Mouse (Mus musculus): ENCODE measurements around the gene Cdr2.
"Not testable (repeated sequence)": the region's sequence is repeated elsewhere in the genome, so short reads cannot be mapped to it uniquely, and the experiment has no call there.

The Cdr2 gene

DNA sequence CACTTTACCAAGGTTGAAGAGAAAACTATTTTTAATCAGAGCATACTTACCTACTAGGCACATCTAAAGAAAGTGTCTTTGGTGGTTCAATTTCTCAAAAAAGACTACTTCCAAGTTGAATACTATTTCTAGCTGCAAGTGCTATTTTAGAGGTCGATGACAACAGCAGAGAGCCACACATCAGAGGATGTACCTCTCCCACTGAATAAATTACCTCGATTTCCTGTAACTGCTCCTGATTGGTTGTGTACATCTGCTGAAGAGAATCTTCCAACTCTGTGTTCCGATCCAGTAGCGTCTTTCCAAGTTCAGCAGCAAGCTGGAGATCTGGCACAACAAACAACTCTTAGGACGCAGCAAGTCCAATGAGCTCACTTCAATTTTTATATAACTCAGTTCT is 12.0 kb downstream of the Cdr2 start:
- no peak for DNase-seq

GRCm38 (mm10) chr7:120969221-120969620 is 12.9 kb downstream of the Cdr2 start:
- no peak for DNase-seq

GRCm38 (mm10) chr7:120963126-120963525 is 19.0 kb downstream of the Cdr2 start:
- no peak for DNase-seq

DNA sequence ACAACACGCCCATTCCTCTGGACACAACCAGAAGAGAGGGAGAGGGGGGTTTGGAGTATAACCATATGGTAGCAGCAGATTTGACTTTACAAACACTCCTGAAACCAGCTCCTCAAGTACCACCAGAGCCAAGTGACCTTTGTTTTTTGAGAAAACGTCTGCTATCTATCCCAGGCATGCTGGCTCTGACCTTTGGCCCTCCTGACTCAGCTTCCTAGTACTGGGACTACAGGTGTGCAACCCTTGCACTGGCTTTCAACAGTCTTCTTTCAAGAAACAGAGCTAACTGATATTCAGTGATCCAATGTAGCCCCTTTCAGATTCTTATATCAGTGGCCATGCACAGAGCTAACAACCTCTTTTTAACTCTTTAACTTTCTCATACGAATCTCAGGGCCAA is 20.2 kb downstream of the Cdr2 start:
- peak; percentile 90 for DNase-seq

DNA sequence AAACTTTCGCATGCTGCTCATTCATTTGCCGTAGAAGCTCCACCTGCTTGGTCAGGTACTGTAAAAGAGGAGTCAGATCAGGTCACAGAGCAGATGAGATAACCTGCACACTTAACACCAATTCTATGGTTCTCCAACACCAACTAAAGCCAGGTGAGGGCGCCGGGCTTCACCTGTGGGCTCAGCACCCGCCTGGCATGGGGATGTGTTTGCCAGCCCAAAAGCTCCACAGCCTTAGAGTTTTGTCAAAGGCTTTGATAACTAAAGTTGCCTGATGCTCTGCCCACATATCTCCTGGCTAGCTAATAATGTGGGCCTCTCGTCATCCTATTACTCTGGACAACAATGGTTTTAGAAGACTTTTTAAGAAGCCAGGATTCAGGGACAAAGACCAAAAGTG is 21.5 kb downstream of the Cdr2 start:
- DNase-seq = peak; percentile 44

DNA sequence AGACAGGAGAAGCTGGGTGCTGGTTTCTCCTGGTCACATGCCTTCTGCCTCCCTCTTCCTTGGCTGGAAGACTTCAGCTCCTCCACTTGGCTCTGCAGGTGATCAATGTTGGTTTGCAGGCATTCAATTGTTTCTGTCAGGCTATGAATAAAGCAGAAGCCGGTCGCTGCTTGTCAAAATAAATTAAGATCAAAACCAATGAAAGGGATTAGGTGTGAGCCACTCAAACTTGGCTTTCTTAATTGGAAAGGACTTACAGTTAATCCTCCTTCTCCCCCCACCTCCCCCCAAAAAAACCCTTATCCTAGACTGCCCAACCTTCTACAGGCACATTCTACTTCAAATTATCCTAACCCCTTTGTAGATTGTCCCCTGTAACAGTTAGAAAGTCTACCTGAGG is 22.0 kb downstream of the Cdr2 start:
- DNase-seq = no peak

GRCm38 (mm10) chr7:120953591-120953990 is 28.5 kb downstream of the Cdr2 start:
- DNase-seq = not testable (repeated sequence)

DNA sequence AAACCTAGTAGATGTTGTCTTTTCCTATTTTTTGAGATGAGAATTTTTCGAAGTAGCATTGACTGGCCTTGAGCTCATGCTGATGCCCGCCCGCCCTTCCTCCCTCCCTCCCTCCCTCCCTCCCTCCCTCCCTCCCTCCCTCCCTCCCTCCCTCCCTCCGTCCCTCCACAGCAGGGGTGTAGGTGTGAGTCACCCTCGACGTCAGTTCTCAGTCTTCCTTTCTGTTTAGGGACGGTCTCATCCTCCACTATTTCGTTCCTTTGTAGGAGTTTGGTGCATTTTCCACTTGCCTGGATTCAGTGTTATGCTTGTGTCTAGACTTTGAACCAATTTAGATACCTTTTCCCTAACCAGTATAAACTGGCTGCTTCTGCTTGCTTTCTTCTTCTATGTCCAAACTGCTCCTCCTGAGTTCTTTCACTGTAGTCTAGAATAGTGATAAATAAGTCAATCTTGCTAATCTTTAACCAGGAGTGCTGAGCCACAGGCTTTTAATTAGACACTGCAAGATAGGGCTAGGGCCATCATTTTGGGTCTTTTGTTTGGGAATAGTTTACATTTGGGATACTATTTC is 38.1 kb downstream of the Cdr2 start:
- peak; percentile 85 for DNase-seq

- peak; percentile 61 for DNase-seq
Observed at GRCm38 (mm10) chr7:120942506-120942905, 39.6 kb downstream of the Cdr2 start.

GRCm38 (mm10) chr7:120941214-120941613 is 40.9 kb downstream of the Cdr2 start:
- DNase-seq = no peak

DNA sequence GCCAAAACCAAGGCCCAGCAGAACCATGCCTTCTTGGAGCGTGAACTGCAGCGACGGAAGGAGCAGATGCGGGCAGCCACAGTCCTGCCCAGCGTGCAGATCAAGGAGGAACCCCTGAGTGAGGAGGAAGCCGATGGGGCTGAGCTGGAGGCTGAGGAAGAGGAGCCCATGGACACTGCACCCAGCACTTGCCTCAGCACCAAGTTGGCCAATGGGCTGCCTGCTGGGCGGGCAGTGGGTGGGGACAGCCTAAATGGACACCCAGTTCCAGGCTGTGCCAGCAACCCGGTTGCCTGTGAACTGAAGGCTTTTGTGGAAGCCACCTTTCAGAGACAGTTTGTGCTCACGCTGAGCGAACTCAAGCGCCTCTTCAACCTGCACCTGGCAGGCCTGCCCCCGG is 41.8 kb downstream of the Cdr2 start:
- DNase-seq = peak; percentile 92

DNA sequence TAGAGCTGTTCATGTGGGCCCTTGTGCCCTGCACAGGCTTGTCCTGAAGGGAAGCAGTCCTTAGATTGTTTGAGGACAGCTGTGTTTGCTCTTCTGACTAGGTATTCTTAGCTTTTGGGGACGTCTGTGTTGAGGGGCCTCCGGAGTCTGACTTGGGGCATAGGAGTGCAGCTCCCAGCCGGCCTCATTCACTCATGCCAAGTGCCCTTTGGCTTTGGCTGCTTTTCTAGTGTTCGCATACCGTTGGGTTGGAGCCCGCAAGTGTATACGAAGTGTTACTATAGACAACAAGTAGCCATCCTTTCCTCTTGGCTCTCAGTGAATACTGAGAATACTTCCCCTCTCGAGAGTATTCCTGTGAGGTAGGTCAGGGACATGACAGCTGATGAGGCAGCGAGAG is 43.9 kb downstream of the Cdr2 start:
- peak; percentile 53 for DNase-seq

GRCm38 (mm10) chr7:120936522-120936921 is 45.6 kb downstream of the Cdr2 start:
- no peak for DNase-seq

- DNase-seq = peak; percentile 81
Observed at GRCm38 (mm10) chr7:120934716-120935115, 47.4 kb downstream of the Cdr2 start.

- no peak for DNase-seq
Observed at GRCm38 (mm10) chr7:120933680-120934195, 48.4 kb downstream of the Cdr2 start.

DNA sequence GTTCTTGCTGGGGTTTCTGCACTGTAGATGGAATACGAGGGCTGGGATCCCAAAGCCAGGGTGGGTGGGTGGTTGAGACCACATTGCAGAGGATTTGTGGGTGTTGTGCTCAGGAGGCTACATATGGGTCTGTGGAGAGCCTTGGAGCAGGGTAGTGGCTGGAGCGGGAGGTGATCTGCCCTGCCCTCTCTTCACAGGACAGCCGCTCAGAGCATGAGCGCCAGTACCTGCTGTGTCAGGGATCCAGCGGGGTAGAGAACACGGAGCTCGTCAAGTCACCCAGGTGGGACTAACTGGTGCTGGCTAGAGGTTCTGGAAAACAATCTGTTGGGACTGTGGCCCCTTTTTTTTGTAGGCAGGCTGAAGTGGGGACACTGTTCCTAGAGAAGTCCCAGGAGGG is 49.0 kb downstream of the Cdr2 start:
- DNase-seq = no peak

- DNase-seq = peak; percentile 85
Observed at GRCm38 (mm10) chr7:120918526-120918962, 63.6 kb downstream of the Cdr2 start.

DNA sequence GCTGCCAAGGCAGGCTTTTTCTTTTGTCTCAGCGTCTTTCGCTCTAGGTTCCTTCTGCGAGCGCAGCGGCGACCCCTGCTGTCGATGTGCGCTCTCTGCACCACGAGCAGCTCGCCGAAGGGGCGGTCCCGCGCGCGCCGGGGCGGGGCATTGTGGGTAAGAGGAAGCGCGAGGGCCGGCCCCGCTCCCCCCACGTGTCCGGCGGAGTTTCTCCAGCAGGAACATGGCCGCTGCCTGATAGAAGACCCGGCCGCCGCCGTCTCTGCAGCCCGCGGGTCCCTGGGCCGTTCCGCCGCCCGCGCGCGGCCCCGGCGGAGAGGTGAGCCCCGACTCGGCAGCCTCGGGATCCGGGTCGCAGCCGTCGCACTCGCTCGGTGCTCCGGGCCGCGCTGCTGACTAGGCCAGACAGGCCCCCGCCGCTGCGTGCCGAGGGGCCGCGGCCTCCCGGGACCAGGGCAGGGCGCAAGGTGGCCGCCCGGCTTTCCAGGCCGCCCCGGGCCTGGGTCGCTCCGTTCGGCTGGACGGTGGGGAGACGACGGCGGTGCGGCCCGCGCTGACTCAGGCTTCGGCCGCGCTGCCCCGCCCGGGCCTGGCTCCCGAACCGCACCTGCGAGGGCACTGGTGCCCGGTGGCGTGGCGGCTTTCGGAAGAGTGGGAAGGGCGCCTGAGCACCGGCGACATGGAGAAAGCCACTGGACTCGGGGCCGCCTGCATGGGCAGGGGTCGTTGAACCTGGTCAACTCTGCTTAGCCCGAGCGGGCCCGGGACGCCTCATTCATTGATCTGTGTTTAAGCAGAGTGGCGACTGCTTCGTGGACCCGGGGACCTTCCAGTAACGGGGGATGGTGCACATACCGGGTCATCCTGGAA is 64.3 kb downstream of the Cdr2 start, which contains the start of gene Polr3e:
TSS of gene Polr3e (plus strand) at position 153 of the 870 bp plus-strand sequence.
- DNase-seq = peak; percentile 100

DNA sequence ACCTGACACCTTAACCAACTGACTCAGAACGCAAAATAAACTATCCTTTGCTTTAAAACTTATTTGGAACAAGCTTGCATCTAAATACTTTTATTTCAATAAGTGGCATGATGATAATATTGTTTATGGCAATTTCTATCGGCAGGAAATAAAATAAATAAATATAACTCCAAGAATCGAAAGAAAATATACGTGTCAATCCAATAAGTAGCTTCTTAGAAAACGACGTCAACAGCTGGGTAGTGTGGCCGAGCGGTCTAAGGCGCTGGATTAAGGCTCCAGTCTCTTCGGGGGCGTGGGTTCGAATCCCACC is 64.9 kb downstream of the Cdr2 start:
- no peak for DNase-seq

DNA sequence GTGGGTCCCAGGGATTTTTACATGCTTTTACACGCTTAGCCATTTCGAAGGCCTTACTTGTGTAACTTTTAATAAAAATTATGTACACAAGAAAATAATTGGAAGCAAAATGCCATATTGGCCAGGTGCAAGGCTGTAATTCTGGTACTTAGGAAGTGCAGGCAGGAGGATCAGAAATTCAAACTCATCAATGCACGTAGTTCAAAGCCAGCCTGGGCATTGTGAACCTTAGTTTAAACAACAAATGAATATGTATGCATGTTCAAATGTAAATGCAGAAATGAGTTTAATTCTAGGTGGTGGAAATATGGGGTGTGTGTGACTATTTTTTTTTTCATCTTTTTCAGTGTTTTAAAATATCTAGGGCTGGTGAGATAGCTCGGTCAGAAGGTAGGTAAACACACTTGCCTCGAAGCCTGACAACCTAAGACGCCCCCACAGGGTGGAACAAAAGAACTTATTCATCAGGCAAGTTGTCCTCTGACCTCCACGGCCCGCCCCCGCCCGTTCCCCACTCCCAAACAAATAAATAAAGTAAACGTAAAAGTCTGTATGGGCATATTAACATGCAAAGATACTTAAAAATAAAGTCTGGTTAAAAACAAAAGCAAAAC is 65.7 kb downstream of the Cdr2 start:
- no peak for DNase-seq

- DNase-seq = no peak
Observed at GRCm38 (mm10) chr7:120913332-120913731, 68.8 kb downstream of the Cdr2 start.

DNA sequence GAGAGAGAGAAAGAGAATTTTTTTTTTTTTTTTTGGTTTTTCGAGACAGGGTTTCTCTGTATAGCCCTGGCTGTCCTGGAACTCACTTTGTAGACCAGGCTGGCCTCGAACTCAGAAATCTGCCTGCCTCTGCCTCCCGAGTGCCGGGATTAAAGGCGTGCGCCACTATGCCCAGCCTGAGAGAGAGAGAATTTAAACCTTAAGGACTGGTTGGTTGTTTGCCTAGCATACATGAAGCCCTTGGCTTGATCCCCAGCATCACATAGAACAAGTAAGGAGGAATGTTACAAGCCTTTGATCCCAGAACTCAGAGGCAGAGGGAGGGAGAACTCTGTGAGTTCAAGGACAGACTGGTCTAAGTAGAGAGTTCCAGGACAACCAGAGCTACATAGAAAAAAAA is 70.8 kb downstream of the Cdr2 start:
- not testable (repeated sequence) for DNase-seq

DNA sequence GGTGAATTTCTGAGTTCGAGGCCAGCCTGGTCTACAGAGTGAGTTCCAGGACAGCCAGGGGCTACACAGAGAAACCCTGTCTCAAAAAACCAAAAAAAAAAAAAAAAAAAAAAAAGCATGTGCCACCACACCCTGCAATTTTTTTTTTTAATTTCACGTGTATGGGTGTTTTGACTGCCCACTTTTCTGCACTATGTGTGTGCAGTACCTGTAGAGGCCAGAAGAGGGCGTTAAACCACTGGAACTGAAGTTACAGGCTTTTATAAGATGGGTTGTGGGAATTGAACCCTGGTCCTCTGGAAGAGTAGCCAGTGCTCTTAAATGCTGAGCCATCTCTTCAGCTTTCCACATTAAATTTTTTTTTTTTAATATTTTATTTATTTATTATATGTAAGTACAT is 71.9 kb downstream of the Cdr2 start:
- DNase-seq = not testable (repeated sequence)

Data from kidney, adult 9 months (tissue).